Mouse (Mus musculus): Measurements from ENCODE around the gene Stap1.

GRCm38 (mm10) chr5:86065876-86066550, 5.5 kb upstream of the Stap1 start:
- TF ChIP-seq CTCF (conservative IDR thresholded peaks at IDR 0.05; ENCODE audit: insufficient read depth, insufficient read length, low read depth, low read length) (no peak), POLR2A (IDR thresholded peaks at IDR 0.05; ENCODE audit: low read depth, low read length) (no peak)

Data from kidney, adult 2 months (tissue).